Mouse (Mus musculus) naive thymus-derived CD4-positive, alpha-beta T cell, adult 5 months (primary cell): ENCODE data around the gene Zfp11. TPM values are rescaled to one million over a fixed set of nuclear protein-coding genes. Genes with fewer than 3 reads are reported as not detected.

Source experiments
- polyA plus RNA-seq: library from polyadenylated mRNA; unstranded; fragments of 100-300 nt; shearing (Covaris generic); gene quantifications from one replicate; pipeline ENCODE4 v1.2.1, GENCODE M21; 2017

Gene Zfp11
- polyA plus RNA-seq = 0.72 TPM

GRCm38 (mm10) chr5:129670036-129670458, at the start of gene Zfp11:
Zfp11 (minus strand) TSS chr5:129670099.

GRCm38 (mm10) chr5:129715326-129715861, 45.5 kb upstream of the Zfp11 start, which contains the start of gene Mrps17:
Mrps17 (plus strand) TSS chr5:129715497.

GRCm38 (mm10) chr5:129708412-129708811, 38.5 kb upstream of the Zfp11 start, which contains the start of gene Sept14:
Sept14 (minus strand) TSS chr5:129708512.

Other genes with a start within 250 kb of the Zfp11 start
- gene Sfswap, start 168.9 kb downstream of the Zfp11 start, polyA plus RNA-seq = 71.9 TPM
- 1.7 TPM for gene Mmp17, start 85.9 kb downstream of the Zfp11 start, polyA plus RNA-seq
- not detected for gene Sept14, start 38.4 kb upstream of the Zfp11 start, polyA plus RNA-seq
- gene Mrps17, start 45.4 kb upstream of the Zfp11 start, polyA plus RNA-seq = 67.4 TPM
- gene Nipsnap2, start 55.0 kb upstream of the Zfp11 start, polyA plus RNA-seq = 26.3 TPM
- gene Psph, start 117.3 kb upstream of the Zfp11 start, polyA plus RNA-seq = 26.9 TPM
- gene Sumf2, start 176.9 kb upstream of the Zfp11 start, polyA plus RNA-seq = 11.7 TPM
- gene Chchd2, start 217.4 kb upstream of the Zfp11 start, polyA plus RNA-seq = 425 TPM
- 0.67 TPM for gene Zbed5, start 225.6 kb upstream of the Zfp11 start, polyA plus RNA-seq
- 0.32 TPM for gene Phkg1, start 228.4 kb upstream of the Zfp11 start, polyA plus RNA-seq
- gene Nupr1l, start 238.4 kb upstream of the Zfp11 start, polyA plus RNA-seq = 0.25 TPM